Mouse (Mus musculus) liver, embryonic 14.5 days (tissue): ENCODE results near the gene Hist1h1a. TPM values are rescaled to one million over a fixed set of nuclear protein-coding genes. Genes with fewer than 3 reads are reported as not detected.
"Not testable (repeated sequence)": the region's sequence is repeated elsewhere in the genome, so short reads cannot be mapped to it uniquely, and the experiment has no call there.

Experiments used
- ATAC-seq: fragments of 200-750 bp; cut with Nextera tagmentation; 2 replicates; pipeline ENCODE4 v1.8.0; 2017; ENCODE audit warnings: moderate number of reproducible peaks, mild to moderate bottlenecking, moderate library complexity; ENCODE audit not compliant: insufficient read depth
- DNase-seq, 3 experiments: peaks; one replicate each; pipeline ENCODE4 v3.0.0-alpha.2; 2012 to 2013; ENCODE audit warnings: low read depth in 3 of 3, low spot score in 3 of 3
- H3K27ac ChIP-seq: fragments of 300-500 bp; sonication (generic); 2 replicates; pipeline ENCODE4 v1.5.1; 2014; ENCODE audit warnings: moderate library complexity, mild to moderate bottlenecking, control low read depth, inconsistent platforms
- H3K27me3 ChIP-seq: fragments of 300-500 bp; sonication (generic); 2 replicates; pipeline ENCODE4 v1.6.1; 2014; ENCODE audit warnings: mild to moderate bottlenecking, low read length, moderate library complexity; ENCODE audit not compliant: control insufficient read depth, insufficient read depth
- H3K36me3 ChIP-seq: fragments of 300-500 bp; sonication (generic); replicated peaks from 2 replicates; pipeline ENCODE4 v1.6.1; 2014; ENCODE audit warnings: low read depth; ENCODE audit not compliant: control insufficient read depth, insufficient read depth
- H3K4me1 ChIP-seq, 2 experiments: fragments of 200-500 bp in 1 of 2; fragments of 300-500 bp in 1 of 2; sonication (generic) in 1 of 2; replicated peaks; 2 replicates each; pipeline ENCODE4 v1.6.1; 2012 to 2014; ENCODE audit warnings: antibody characterized with exemption in 1 of 2, inconsistent platforms in 1 of 2, low read length in 1 of 2; ENCODE audit not compliant: control insufficient read depth in 2 of 2, insufficient read depth in 2 of 2
- H3K4me2 ChIP-seq: fragments of 300-500 bp; sonication (generic); 2 replicates; pipeline ENCODE4 v1.6.1; 2014; ENCODE audit warnings: low read depth, mild to moderate bottlenecking, control low read depth, moderate library complexity
- H3K4me3 ChIP-seq, 2 experiments: fragments of 200-500 bp in 1 of 2; fragments of 300-500 bp in 1 of 2; sonication (generic) in 1 of 2; 2 replicates each; pipeline ENCODE4 v1.5.1; 2012 to 2014; ENCODE audit warnings: low read depth in 2 of 2, low read length in 2 of 2, mild to moderate bottlenecking in 2 of 2, control low read depth in 1 of 2, inconsistent platforms in 1 of 2, moderate library complexity in 1 of 2; ENCODE audit not compliant: insufficient read depth in 1 of 2
- H3K9ac ChIP-seq: fragments of 300-500 bp; sonication (generic); replicated peaks from 2 replicates; pipeline ENCODE4 v1.6.1; 2014; ENCODE audit warnings: mild to moderate bottlenecking, control low read depth, moderate library complexity
- H3K9me3 ChIP-seq: fragments of 300-500 bp; sonication (generic); 2 replicates; pipeline ENCODE4 v1.6.1; 2016; ENCODE audit warnings: low read length, mixed read lengths; ENCODE audit not compliant: control insufficient read depth
- CTCF ChIP-seq: IDR thresholded peaks from 2 replicates; pipeline ENCODE4 v1.5.1; 2016; ENCODE audit warnings: antibody characterized with exemption, low read depth, control low read depth
- EP300 ChIP-seq: IDR thresholded peaks from 2 replicates; pipeline ENCODE4 v1.6.1; 2016; ENCODE audit warnings: antibody characterized with exemption, low read depth
- WGBS: fragments of 180-500 bp; shearing (Covaris S2); extraction: QIAGEN DNeasy Blood & Tissue Kit; methylation state at CpG from one replicate; pipeline ENCODE4 v1.1.7; 2014; ENCODE audit not compliant: insufficient replicate concordance; 5-methylcytosine and 5-hydroxymethylcytosine counted together
- polyA plus RNA-seq, 2 experiments: library from polyadenylated mRNA; depleted of rRNA in 1 of 2; stranded (reverse) in 1 of 2; unstranded in 1 of 2; fragments of >200 nt; fragmentation: Nextera tagmentation in 1 of 2; extraction: Ambion mirVana in 1 of 2; gene quantifications; 2 replicates each; pipeline versions ENCODE4 v1.2.1 to v1.2.3; 2012 to 2014

Gene Hist1h1a
- polyA plus RNA-seq, 2 experiments, result 6.3 to 11.9 TPM

- Histone ChIP-seq H3K4me3 (peak overlapping the region; percentile 52 to 61), H3K4me1 (peaks cover 23 to 29% of the 10 kb centered on the region in 2 experiments), H3K27ac (peak overlapping the region; percentile 100), H3K9ac (peak overlapping the region; percentile 98), H3K9me3 (no peaks in the 10 kb centered on the region), H3K27me3 (no peaks in the 10 kb centered on the region), H3K36me3 (no peaks in the 10 kb centered on the region), H3K4me2 (peak overlapping the region; percentile 89)
- TF ChIP-seq EP300 (0 out of 2 replicates have a peak, but pooled peaks have one; percentile 7), CTCF (no peak)
- DNase-seq, result peak in 1 of 3 experiments; percentile 71
- WGBS, result 4% methylated on average over 10 of the region's 13 CpGs
- ATAC-seq, result peak; percentile 22
These were observed 16.2 kb upstream of the Hist1h1a start for GRCm38 (mm10) chr13:23747081-23747891.

- peak overlapping the region; percentile 100 for H3K27ac ChIP-seq
These were observed 15.6 kb upstream of the Hist1h1a start for GRCm38 (mm10) chr13:23747892-23748288.

GRCm38 (mm10) chr13:23749563-23750121 is 13.8 kb upstream of the Hist1h1a start:
- H3K9ac ChIP-seq, result peak overlapping the region; percentile 6
- TF ChIP-seq CTCF, result no peak
- no peak for TF ChIP-seq EP300
- no peak overlapping the region for H3K4me2 ChIP-seq
- H3K4me3 ChIP-seq, result no peak overlapping the region
- ATAC-seq, result no peak
- no peak for DNase-seq
- peaks cover 20 to 23% of the 10 kb centered on the region in 2 experiments for H3K4me1 ChIP-seq
- H3K9me3 ChIP-seq, result no peaks in the 10 kb centered on the region
- peak overlapping the region; percentile 99 for H3K27ac ChIP-seq
- WGBS, result 79% methylated on average over 5 of the region's 5 CpGs
- H3K27me3 ChIP-seq, result no peaks in the 10 kb centered on the region
- no peaks in the 10 kb centered on the region for H3K36me3 ChIP-seq

More at GRCm38 (mm10) chr13:23747892-23748288, 15.6 kb upstream of the Hist1h1a start:
- H3K4me3 ChIP-seq, result peak overlapping the region in 1 of 2 experiments; percentile 61; a peak in 2 of 4 replicates
- H3K4me2 ChIP-seq, result peak overlapping the region; percentile 89
- TF ChIP-seq EP300, result no peak
- TF ChIP-seq CTCF, result no peak
- 7% methylated on average over 4 of the region's 4 CpGs for WGBS
- H3K36me3 ChIP-seq, result no peaks in the 10 kb centered on the region
- ATAC-seq, result no peak
- H3K27me3 ChIP-seq, result no peaks in the 10 kb centered on the region
- peak in 1 of 3 experiments; percentile 66 for DNase-seq
- peak overlapping the region; percentile 98 for H3K9ac ChIP-seq
- no peaks in the 10 kb centered on the region for H3K9me3 ChIP-seq
- H3K4me1 ChIP-seq, result peaks cover 20 to 28% of the 10 kb centered on the region in 2 experiments

GRCm38 (mm10) chr13:23750839-23751477 is 12.5 kb upstream of the Hist1h1a start, which contains the start of gene Hist1h2ab:
Gene Hist1h2ab (plus strand): TSS chr13:23751126.
- H3K4me3 ChIP-seq, result peak within 1 kb of the TSS; percentile 51 to 59
- DNase-seq, result peak; percentile 85 to 90 (median 86)
- peak within 1 kb of the TSS; percentile 99 for H3K27ac ChIP-seq
- peak; percentile 38 for ATAC-seq
- peak; percentile 74 for TF ChIP-seq EP300
- WGBS, result under 1% methylated on average over 31 of the region's 47 CpGs
- peaks cover 26 to 28% of the 10 kb centered on the region in 2 experiments for H3K4me1 ChIP-seq
- peak within 1 kb of the TSS; percentile 87 for H3K9ac ChIP-seq
- not testable (repeated sequence) for H3K27me3 ChIP-seq, H3K9me3 ChIP-seq, H3K36me3 ChIP-seq
- H3K4me2 ChIP-seq, result peak within 1 kb of the TSS; percentile 69
